Mouse (Mus musculus) heart, adult 2 months (tissue): ENCODE results near the gene Tmem217. TPM values are rescaled to one million over a fixed set of nuclear protein-coding genes. Genes with fewer than 3 reads are reported as not detected.

Source experiments
- DNase-seq, 2 experiments: peaks; one replicate each; pipeline ENCODE4 v3.0.0; 2021
- H3K27ac ChIP-seq: fragments of 200-600 bp; 2 replicates; pipeline ENCODE4 v1.8.1; 2022
- H3K27me3 ChIP-seq: fragments of 200-500 bp; 2 replicates; pipeline ENCODE4 v1.6.1; 2012; ENCODE audit warnings: mild to moderate bottlenecking, low read length, inconsistent platforms, mixed read lengths; ENCODE audit not compliant: control insufficient read depth, insufficient read depth
- H3K36me3 ChIP-seq: fragments of 200-500 bp; 2 replicates; pipeline ENCODE4 v1.6.1; 2012; ENCODE audit warnings: low read length, inconsistent platforms; ENCODE audit not compliant: control insufficient read depth, insufficient read depth
- H3K4me1 ChIP-seq: fragments of 200-500 bp; 2 replicates; pipeline ENCODE4 v1.6.1; 2011; ENCODE audit warnings: low read length; ENCODE audit not compliant: control insufficient read depth, insufficient read depth
- H3K4me3 ChIP-seq: fragments of 200-600 bp; 2 replicates; pipeline ENCODE4 v1.8.1; 2022
- H3K79me2 ChIP-seq: fragments of 200-500 bp; replicated peaks from 2 replicates; pipeline ENCODE4 v1.6.1; 2012; ENCODE audit warnings: mild to moderate bottlenecking, inconsistent platforms, low read length, moderate library complexity, mixed read lengths; ENCODE audit not compliant: control insufficient read depth, insufficient read depth
- H3K9ac ChIP-seq: fragments of 200-500 bp; 2 replicates; pipeline ENCODE4 v1.6.1; 2012; ENCODE audit warnings: low read depth, mild to moderate bottlenecking, control low read depth, inconsistent platforms, low read length, mixed read lengths
- CTCF ChIP-seq: fragments of 200-600 bp; IDR thresholded peaks from 2 replicates; pipeline ENCODE4 v1.8.1; 2022; ENCODE audit warnings: antibody characterized with exemption, mild to moderate bottlenecking, moderate library complexity
- EP300 ChIP-seq: fragments of 200-500 bp; IDR thresholded peaks from 2 replicates; pipeline ENCODE4 v1.6.1; 2011; ENCODE audit warnings: low read depth, low read length, control low read depth; ENCODE audit not compliant: insufficient read depth
- POLR2A ChIP-seq: fragments of 200-500 bp; IDR thresholded peaks from 2 replicates; pipeline ENCODE4 v1.6.1; 2011; ENCODE audit warnings: mild to moderate bottlenecking, low read depth, low read length, control low read depth; ENCODE audit not compliant: insufficient read depth
- WGBS: fragments of 180-500 bp; shearing (Covaris S2); methylation state at CpG from one replicate; pipeline ENCODE4 v1.1.7; 2018; 5-methylcytosine and 5-hydroxymethylcytosine counted together
- intact Hi-C: fragments of 180-260 bp; cut with DNase I; formaldehyde crosslinking; loops from one replicate; pipeline ENCODE4 v1.15.1; 2025
- polyA plus RNA-seq: library from polyadenylated mRNA; depleted of rRNA; stranded (reverse); fragments of >200 nt; gene quantifications from 2 replicates; pipeline ENCODE4 v1.2.3, GENCODE M21; 2012
- total RNA-seq, 2 experiments: library from RNA; stranded (reverse); gene quantifications; 2 replicates each; pipeline ENCODE4 v1.2.3; 2021

Tmem217 gene
- total and polyA plus RNA-seq, 3 experiments, result not detected

GRCm38 (mm10) chr17:29579579-29580126 is 27.5 kb upstream of the Tmem217 start:
- Histone ChIP-seq H3K4me1 (no peaks in the 10 kb centered on the region), H3K4me3 (no peak overlapping the region), H3K9ac (no peak overlapping the region), H3K27me3 (no peaks in the 10 kb centered on the region), H3K36me3 (no peaks in the 10 kb centered on the region), H3K79me2 (no peaks in the 10 kb centered on the region), H3K27ac (no peak overlapping the region)
- TF ChIP-seq POLR2A, result no peak
- TF ChIP-seq EP300, result no peak
- TF ChIP-seq CTCF, result no peak
- DNase-seq, result no peak
- WGBS, result 89% methylated on average over 4 of the region's 4 CpGs
- intact Hi-C loops, result no loop called here

GRCm38 (mm10) chr17:29569831-29570230 is 17.6 kb upstream of the Tmem217 start:
- Histone ChIP-seq H3K4me3 (no peak overlapping the region), H3K27me3 (no peaks in the 10 kb centered on the region), H3K4me1 (no peaks in the 10 kb centered on the region), H3K36me3 (no peaks in the 10 kb centered on the region), H3K79me2 (no peaks in the 10 kb centered on the region), H3K9ac (no peak overlapping the region), H3K27ac (no peak overlapping the region)
- TF ChIP-seq EP300 (no peak), POLR2A (no peak), CTCF (no peak)
- DNase-seq, result no peak
- 92% methylated on average over 6 of the region's 6 CpGs for WGBS
- intact Hi-C loops, result no loop called here

GRCm38 (mm10) chr17:29568435-29568834 is 16.2 kb upstream of the Tmem217 start:
- no peaks in the 10 kb centered on the region for H3K27me3 ChIP-seq
- TF ChIP-seq CTCF (no peak), EP300 (no peak), POLR2A (no peak)
- DNase-seq, result no peak
- no peaks in the 10 kb centered on the region for H3K79me2 ChIP-seq
- H3K9ac ChIP-seq, result no peak overlapping the region
- H3K36me3 ChIP-seq, result no peaks in the 10 kb centered on the region
- H3K27ac ChIP-seq, result no peak overlapping the region
- 86% methylated on average over 15 of the region's 15 CpGs for WGBS
- intact Hi-C loops, result no loop called here
- H3K4me3 ChIP-seq, result no peak overlapping the region
- H3K4me1 ChIP-seq, result no peaks in the 10 kb centered on the region

GRCm38 (mm10) chr17:29565521-29565920 is 13.3 kb upstream of the Tmem217 start:
- 98% methylated on average over 5 of the region's 5 CpGs for WGBS
- H3K27me3 ChIP-seq, result no peaks in the 10 kb centered on the region
- no peaks in the 10 kb centered on the region for H3K79me2 ChIP-seq
- TF ChIP-seq CTCF (no peak), POLR2A (no peak), EP300 (no peak)
- no peaks in the 10 kb centered on the region for H3K36me3 ChIP-seq
- intact Hi-C loops, result no loop called here
- no peak overlapping the region for H3K9ac ChIP-seq
- no peaks in the 10 kb centered on the region for H3K4me1 ChIP-seq
- no peak for DNase-seq
- no peak overlapping the region for H3K27ac ChIP-seq
- no peak overlapping the region for H3K4me3 ChIP-seq

GRCm38 (mm10) chr17:29558476-29558875 is 6.3 kb upstream of the Tmem217 start:
- no peaks in the 10 kb centered on the region for H3K27me3 ChIP-seq
- no peak overlapping the region for H3K27ac ChIP-seq
- no peak for TF ChIP-seq POLR2A
- TF ChIP-seq EP300, result no peak
- no peak for TF ChIP-seq CTCF
- 78% methylated on average over 5 of the region's 5 CpGs for WGBS
- peaks cover 1% of the 10 kb centered on the region; the same call in 1 of the 2 replicates for H3K4me1 ChIP-seq
- no peak overlapping the region for H3K9ac ChIP-seq
- no peaks in the 10 kb centered on the region for H3K36me3 ChIP-seq
- 0 out of 2 replicates have a peak, but pooled peaks cover under 1% of the 10 kb centered on the region for H3K79me2 ChIP-seq
- H3K4me3 ChIP-seq, result no peak overlapping the region
- no peak for DNase-seq
- intact Hi-C loops, result no loop called here

GRCm38 (mm10) chr17:29556893-29557292 is 4.7 kb upstream of the Tmem217 start:
- intact Hi-C loops, result no loop called here
- Histone ChIP-seq H3K9ac (no peak overlapping the region), H3K4me3 (no peak overlapping the region), H3K27ac (no peak overlapping the region), H3K79me2 (0 out of 2 replicates have a peak, but pooled peaks cover 2% of the 10 kb centered on the region), H3K36me3 (no peaks in the 10 kb centered on the region; the same call in 1 of the 2 replicates), H3K27me3 (no peaks in the 10 kb centered on the region), H3K4me1 (peaks cover 1% of the 10 kb centered on the region; the same call in 1 of the 2 replicates)
- TF ChIP-seq POLR2A (no peak), EP300 (no peak), CTCF (no peak)
- 69% methylated on average over 7 of the region's 7 CpGs for WGBS
- no peak for DNase-seq
